Mouse (Mus musculus) MEL (cell line): ENCODE data around the gene Col4a1. TPM values are rescaled to one million over a fixed set of nuclear protein-coding genes. Genes with fewer than 3 reads are reported as not detected.

Experiments used
- DNase-seq: peaks from one replicate; pipeline ENCODE4 v3.0.0; 2011; ENCODE audit warnings: low read depth, low spot score
- H3K27ac ChIP-seq: 2 replicates; pipeline ENCODE4 v1.5.1; 2012; ENCODE audit warnings: low read depth, mild to moderate bottlenecking, control low read depth, low read length, moderate library complexity; ENCODE audit not compliant: control insufficient read depth
- H3K27me3 ChIP-seq, 2 experiments: fragments of 150-350 bp in 1 of 2; sonication (generic) in 1 of 2; 2 replicates each; pipeline ENCODE4 v1.6.1; 2012; ENCODE audit warnings: low read length in 2 of 2, mild to moderate bottlenecking in 2 of 2, improper control_type of control experiment in 1 of 2, moderate library complexity in 1 of 2; ENCODE audit not compliant: insufficient read depth in 2 of 2, control insufficient read depth in 1 of 2
- H3K36me3 ChIP-seq, 2 experiments: 2 replicates each; pipeline ENCODE4 v1.6.1; 2012 to 2014; ENCODE audit warnings: low read length in 2 of 2, improper control_type of control experiment in 1 of 2, inconsistent platforms in 1 of 2, mild to moderate bottlenecking in 1 of 2; ENCODE audit not compliant: insufficient read depth in 2 of 2, control insufficient read depth in 1 of 2
- H3K4me1 ChIP-seq, 2 experiments: fragments of 150-350 bp in 1 of 2; sonication (generic) in 1 of 2; 2 replicates each; pipeline ENCODE4 v1.6.1; 2012; ENCODE audit warnings: low read length in 2 of 2, improper control_type of control experiment in 1 of 2, mild to moderate bottlenecking in 1 of 2; ENCODE audit not compliant: insufficient read depth in 2 of 2, control insufficient read depth in 1 of 2
- H3K4me3 ChIP-seq, 2 experiments: fragments of 150-350 bp in 1 of 2; sonication (generic) in 1 of 2; 2 replicates each; pipeline ENCODE4 v1.5.1; 2012; ENCODE audit warnings: low read depth in 2 of 2, low read length in 2 of 2, mild to moderate bottlenecking in 2 of 2, moderate library complexity in 2 of 2, control low read depth in 1 of 2, improper control_type of control experiment in 1 of 2; ENCODE audit not compliant: control insufficient read depth in 1 of 2, insufficient read depth in 1 of 2
- H3K79me2 ChIP-seq: 2 replicates; pipeline ENCODE4 v1.6.1; 2012; ENCODE audit warnings: mild to moderate bottlenecking, low read length, moderate library complexity; ENCODE audit not compliant: control insufficient read depth, poor library complexity, insufficient read depth
- H3K9ac ChIP-seq: 2 replicates; pipeline ENCODE4 v1.6.1; 2012; ENCODE audit warnings: low read depth, mild to moderate bottlenecking, control low read depth, low read length, moderate library complexity; ENCODE audit not compliant: control insufficient read depth, poor library complexity, severe bottlenecking
- H3K9me3 ChIP-seq: fragments of 150-350 bp; sonication (generic); replicated peaks from 2 replicates; pipeline ENCODE4 v1.6.1; 2012; ENCODE audit warnings: mild to moderate bottlenecking, low read length, improper control_type of control experiment, moderate library complexity; ENCODE audit not compliant: insufficient read depth
- CTCF ChIP-seq, 3 experiments: IDR thresholded peaks in 2 of 3; conservative IDR thresholded peaks in 1 of 3; 2 replicates each; pipeline ENCODE4 v1.5.1; 2011 to 2012; ENCODE audit warnings: low read length in 3 of 3, low read depth in 2 of 3, mild to moderate bottlenecking in 2 of 3, improper control_type of control experiment in 1 of 3, inconsistent platforms in 1 of 3, mixed read lengths in 1 of 3, moderate library complexity in 1 of 3; ENCODE audit not compliant: control insufficient read depth in 1 of 3, insufficient read depth in 1 of 3, poor library complexity in 1 of 3, severe bottlenecking in 1 of 3
- ELF1 ChIP-seq: IDR thresholded peaks from 2 replicates; pipeline ENCODE4 v1.6.1; 2014; ENCODE audit warnings: low read depth, mild to moderate bottlenecking, inconsistent platforms, low read length, improper control_type of control experiment, moderate library complexity
- GABPA ChIP-seq: IDR thresholded peaks from 2 replicates; pipeline ENCODE4 v1.6.1; 2012; ENCODE audit warnings: low read depth, mild to moderate bottlenecking, inconsistent platforms, low read length, improper control_type of control experiment, moderate library complexity
- GATA1 ChIP-seq: IDR thresholded peaks from 2 replicates; pipeline ENCODE4 v1.6.1; 2011; ENCODE audit warnings: low read depth, low read length, improper control_type of control experiment
- HCFC1 ChIP-seq: IDR thresholded peaks from 2 replicates; pipeline ENCODE4 v1.6.1; 2012; ENCODE audit warnings: low read depth, mild to moderate bottlenecking, inconsistent platforms, low read length, improper control_type of control experiment, moderate library complexity
- JUND ChIP-seq: IDR thresholded peaks from 2 replicates; pipeline ENCODE4 v1.6.1; 2011; ENCODE audit warnings: low read depth, mild to moderate bottlenecking, improper control_type of control experiment, low read length
- MAZ ChIP-seq: IDR thresholded peaks from 2 replicates; pipeline ENCODE4 v1.6.1; 2012; ENCODE audit warnings: low read depth, mild to moderate bottlenecking, inconsistent platforms, low read length, improper control_type of control experiment
- MXI1 ChIP-seq: IDR thresholded peaks from 2 replicates; pipeline ENCODE4 v1.6.1; 2011; ENCODE audit warnings: mild to moderate bottlenecking, low read depth, low read length, improper control_type of control experiment
- NRF1 ChIP-seq: IDR thresholded peaks from 2 replicates; pipeline ENCODE4 v1.6.1; 2014; ENCODE audit warnings: low read depth, mild to moderate bottlenecking, inconsistent platforms, low read length, improper control_type of control experiment, moderate library complexity; ENCODE audit not compliant: poor library complexity, insufficient read depth, severe bottlenecking
- POLR2A ChIP-seq, 2 experiments: IDR thresholded peaks; 2 replicates each; pipeline ENCODE4 v1.6.1; 2011 to 2012; ENCODE audit warnings: low read length in 2 of 2, mild to moderate bottlenecking in 2 of 2, control low read depth in 1 of 2, improper control_type of control experiment in 1 of 2, low read depth in 1 of 2, moderate library complexity in 1 of 2; ENCODE audit not compliant: control insufficient read depth in 1 of 2, insufficient read depth in 1 of 2, poor library complexity in 1 of 2
- POLR2AphosphoS5 ChIP-seq: IDR thresholded peaks from 2 replicates; pipeline ENCODE4 v1.6.1; 2012; ENCODE audit warnings: low read depth, borderline replicate concordance, mild to moderate bottlenecking, inconsistent platforms, low read length, moderate library complexity, mixed read lengths
- SMC3 ChIP-seq: IDR thresholded peaks from 2 replicates; pipeline ENCODE4 v1.6.1; 2011; ENCODE audit warnings: low read depth, low read length, improper control_type of control experiment
- TBP ChIP-seq: IDR thresholded peaks from 2 replicates; pipeline ENCODE4 v1.8.0; 2011; ENCODE audit warnings: low read depth, low read length, improper control_type of control experiment
- USF2 ChIP-seq, 2 experiments: IDR thresholded peaks; 2 replicates each; pipeline ENCODE4 v1.6.1; 2011 to 2012; ENCODE audit warnings: improper control_type of control experiment in 2 of 2, low read length in 2 of 2, borderline replicate concordance in 1 of 2, inconsistent platforms in 1 of 2, low read depth in 1 of 2, mild to moderate bottlenecking in 1 of 2; ENCODE audit not compliant: insufficient read depth in 1 of 2
- ZC3H11A ChIP-seq: IDR thresholded peaks from 2 replicates; pipeline ENCODE4 v1.6.1; 2012; ENCODE audit warnings: low read depth, mild to moderate bottlenecking, inconsistent platforms, low read length, improper control_type of control experiment
- polyA plus RNA-seq, 2 experiments: library from polyadenylated mRNA; stranded (reverse) in 1 of 2; unstranded in 1 of 2; fragments of >175 nt in 1 of 2; fragments of >200 nt in 1 of 2; gene quantifications; 2 replicates each; pipeline versions ENCODE4 v1.2.1 to v1.2.4; 2012; ENCODE audit warnings: low replicate concordance in 2 of 2, low read depth in 1 of 2; ENCODE audit not compliant: insufficient read length in 2 of 2, insufficient read depth in 1 of 2, missing spikeins in 1 of 2
- total RNA-seq: library from RNA; depleted of rRNA; stranded (reverse); fragments of 300-350 nt; gene quantifications from 2 replicates; pipeline ENCODE4 v1.2.3, GENCODE M21; 2012; rRNA removed

The Col4a1 gene
- total RNA-seq: not detected in 2 replicates
- polyA plus RNA-seq: under 1 TPM in 1 of 2 experiments, not detected in 1; 0.31 TPM

DNA sequence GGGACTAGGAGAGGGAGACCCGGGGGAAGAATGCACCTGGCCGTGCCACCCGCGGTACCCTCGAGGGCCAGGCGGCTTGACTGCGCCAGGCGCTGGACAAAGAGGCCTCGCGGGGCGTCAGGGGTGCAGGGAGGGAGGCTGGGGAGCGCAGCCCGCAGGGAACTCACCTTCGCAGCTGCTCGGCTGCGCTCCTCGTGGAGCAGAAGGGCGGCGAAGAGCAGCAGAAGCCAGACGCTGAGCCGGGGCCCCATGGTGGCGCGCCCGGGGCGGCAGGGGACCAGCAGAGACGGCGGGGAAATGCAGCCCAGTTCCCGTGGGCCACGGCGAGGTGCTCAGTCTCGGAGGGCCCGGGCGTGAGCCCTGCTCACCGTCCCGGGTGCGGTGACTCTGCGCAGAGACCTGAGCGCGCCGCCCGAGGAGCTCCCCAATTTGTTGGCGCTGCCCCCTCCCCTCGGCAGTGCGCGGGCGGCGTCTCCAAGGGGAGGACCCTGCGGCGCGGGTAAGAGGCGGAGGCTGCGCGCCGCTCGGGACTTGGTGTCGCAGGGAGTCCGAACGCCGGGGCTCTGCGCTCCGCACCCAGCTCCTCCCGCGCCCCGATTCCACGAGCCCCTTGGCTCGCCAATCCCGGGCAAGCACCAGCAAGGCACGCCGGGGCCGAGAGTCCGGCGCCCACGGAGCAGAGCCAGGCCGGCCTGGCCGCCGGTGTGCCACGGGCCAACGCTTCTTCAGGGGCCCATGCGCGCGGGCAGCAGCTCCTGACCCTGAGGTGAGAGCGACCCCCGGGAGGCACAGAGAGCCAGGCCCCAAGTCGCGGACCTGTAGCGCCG lies at the start of gene Col4a1, which contains the start of gene Col4a2:
Gene Col4a1, minus strand, starts transcription at position 478 of the 827 bp plus-strand sequence.
Gene Col4a2, plus strand, starts transcription at position 457 of the 827 bp plus-strand sequence.
- H3K27ac ChIP-seq: no peak within 1 kb of the TSS
- H3K36me3 ChIP-seq: no peaks in the 10 kb centered on the region
- no peak within 1 kb of the TSS for H3K9ac ChIP-seq
- no peak for DNase-seq
- H3K4me3 ChIP-seq: no peak within 1 kb of the TSS
- H3K9me3 ChIP-seq: no peaks in the 10 kb centered on the region
- no peaks in the 10 kb centered on the region for H3K79me2 ChIP-seq
- H3K27me3 ChIP-seq: no peaks in the 10 kb centered on the region
- H3K4me1 ChIP-seq: no peaks in the 10 kb centered on the region
- TF ChIP-seq GATA1: no peak
- TF ChIP-seq POLR2AphosphoS5: no peak
- no peak for TF ChIP-seq CTCF (IDR thresholded peaks at IDR 0.05 in 2 of 3, conservative IDR thresholded peaks at IDR 0.05 in 1 of 3; ENCODE audit: control insufficient read depth in 1 of 3, insufficient read depth in 1 of 3, low read depth in 2 of 3, low read length in 3 of 3, poor library complexity in 1 of 3, severe bottlenecking in 1 of 3)

DNA sequence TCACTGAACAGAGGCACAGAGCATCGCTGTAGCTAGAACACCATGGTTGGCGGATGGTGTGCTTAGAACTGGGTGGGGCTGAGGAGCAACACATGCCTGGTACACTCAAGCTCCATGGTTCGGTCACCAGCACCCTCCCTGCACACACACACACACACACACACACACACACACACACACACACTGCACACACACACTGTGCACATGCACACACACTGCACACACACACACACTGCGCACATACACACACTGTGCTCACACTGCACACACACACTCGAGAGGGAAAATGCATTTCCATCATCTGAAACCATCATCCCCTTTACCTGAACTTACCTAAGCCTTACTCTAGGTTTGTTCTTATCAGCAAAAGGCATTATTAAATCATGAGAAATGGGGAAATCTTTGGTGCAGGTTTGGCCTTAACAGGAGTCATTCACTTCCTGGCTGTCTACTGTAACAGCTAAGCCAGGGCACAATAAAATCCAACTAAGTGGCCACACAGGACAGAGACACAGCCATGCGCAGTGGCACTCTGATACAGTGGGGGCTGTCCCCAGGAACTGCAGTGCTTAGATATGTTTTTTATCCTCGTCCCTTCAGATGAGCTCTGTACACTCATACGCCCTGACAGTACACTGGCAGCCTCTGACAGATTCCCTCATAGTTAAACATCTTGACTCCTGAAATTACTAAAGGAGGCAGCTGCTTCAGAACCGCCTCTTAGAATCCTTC lies 49.1 kb upstream of the Col4a1 start:
- Histone ChIP-seq H3K9ac (no peak overlapping the region), H3K4me3 (no peak overlapping the region), H3K36me3 (no peaks in the 10 kb centered on the region), H3K27me3 (no peaks in the 10 kb centered on the region), H3K9me3 (no peaks in the 10 kb centered on the region), H3K79me2 (no peaks in the 10 kb centered on the region), H3K4me1 (no peaks in the 10 kb centered on the region), H3K27ac (no peak overlapping the region)
- no peak for DNase-seq
- TF ChIP-seq USF2 (IDR thresholded peaks at IDR 0.05; ENCODE audit: borderline replicate concordance in 1 of 2, insufficient read depth in 1 of 2, low read depth in 1 of 2, low read length in 2 of 2): no peak
- TF ChIP-seq GATA1: no peak
- no peak for TF ChIP-seq JUND
- TF ChIP-seq ZC3H11A: no peak
- no peak for TF ChIP-seq MXI1
- TF ChIP-seq POLR2A (IDR thresholded peaks at IDR 0.05; ENCODE audit: control insufficient read depth in 1 of 2, insufficient read depth in 1 of 2, low read depth in 1 of 2, low read length in 2 of 2, poor library complexity in 1 of 2): no peak
- no peak for TF ChIP-seq ELF1
- TF ChIP-seq MAZ: no peak
- TF ChIP-seq SMC3: no peak
- TF ChIP-seq TBP: no peak
- no peak for TF ChIP-seq GABPA
- no peak for TF ChIP-seq HCFC1
- TF ChIP-seq NRF1: no peak
